Mouse (Mus musculus): Measurements from ENCODE around the gene Eif4enif1. TPM values are rescaled to one million over a fixed set of nuclear protein-coding genes. Genes with fewer than 3 reads are reported as not detected.

Eif4enif1 gene
- polyA plus RNA-seq (2012; rRNA removed; ENCODE audit: low replicate concordance) = 36.0 and 56.4 TPM in 2 replicates

DNA sequence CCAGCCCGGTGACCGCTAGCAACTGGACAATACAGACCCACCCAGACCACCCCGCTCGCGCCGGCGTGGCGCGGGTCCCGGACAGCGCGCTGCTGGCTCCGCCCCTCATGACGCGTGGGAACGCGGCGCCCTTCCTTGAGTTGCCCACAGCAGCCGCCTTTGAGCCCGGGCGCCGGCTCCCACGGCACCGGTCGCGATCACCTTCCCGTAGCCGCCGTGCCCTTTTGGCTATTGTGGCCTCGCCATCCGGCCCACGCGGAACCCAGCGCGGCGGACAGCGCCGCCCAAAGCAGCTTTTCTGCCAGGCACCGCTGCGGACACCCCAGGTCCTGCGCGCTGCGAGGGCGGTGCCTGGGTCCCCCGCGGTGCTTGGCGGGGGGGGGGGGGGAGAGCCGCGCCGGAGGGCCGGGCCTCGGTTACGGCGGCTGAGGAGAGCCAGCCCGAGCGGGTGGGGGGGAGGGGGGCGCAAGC is at the start of gene Eif4enif1:
Gene Eif4enif1, plus strand, starts transcription at position 162 of the 471 bp plus-strand sequence.

DNA sequence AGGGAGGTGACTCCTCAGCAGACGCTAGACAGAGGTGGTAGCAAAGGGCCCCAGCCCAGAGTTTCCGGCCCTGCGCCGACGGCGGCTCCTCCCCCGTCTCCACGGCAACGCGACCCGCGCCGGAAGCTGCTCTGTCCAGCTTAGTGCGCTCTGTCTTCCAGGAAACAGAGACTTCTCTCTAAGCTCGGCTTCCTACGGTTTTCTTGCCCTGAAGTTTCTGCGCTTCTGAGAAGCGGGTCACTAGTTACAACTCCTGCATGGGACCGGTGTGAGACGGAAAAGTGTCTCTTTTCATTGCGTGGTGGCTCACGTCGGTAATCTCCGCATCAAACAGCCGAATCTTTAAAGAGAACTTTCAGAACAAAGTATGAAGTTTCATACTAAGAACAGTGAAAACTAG is 8.8 kb upstream of the Eif4enif1 start, which contains the start of gene Sfi1:
Gene Sfi1, minus strand, starts transcription at position 101 of the 400 bp plus-strand sequence.

DNA sequence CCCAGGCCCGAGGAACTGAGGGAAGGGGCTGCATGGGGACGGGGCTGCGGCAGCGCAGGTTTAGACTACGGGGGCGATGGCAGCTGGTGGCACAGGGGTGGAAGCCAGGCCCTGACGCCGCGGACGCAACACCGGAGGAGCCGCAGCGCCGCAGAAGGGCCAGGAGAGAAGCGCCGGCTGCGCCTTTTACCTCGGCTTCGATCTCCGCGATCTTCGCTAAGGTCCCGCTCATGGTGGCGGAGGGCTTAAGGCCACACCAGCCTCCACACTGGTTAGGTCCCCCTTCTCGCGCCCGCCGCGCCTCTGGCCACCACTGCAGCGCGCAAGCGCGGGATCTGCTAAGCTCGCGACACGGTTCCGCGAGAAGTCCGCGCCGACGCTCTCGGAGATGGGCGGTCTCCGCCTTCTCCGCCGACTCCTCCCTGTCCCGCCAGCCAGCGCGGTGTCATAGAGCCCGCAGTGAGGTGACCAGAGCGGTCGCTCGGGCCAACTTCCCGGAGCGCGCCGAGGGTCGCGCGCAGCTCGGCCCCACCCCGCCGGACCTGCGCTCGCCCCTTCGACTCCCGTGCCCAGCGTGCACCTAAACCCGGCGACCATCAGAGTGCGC is 64.0 kb downstream of the Eif4enif1 start, which contains the start of gene Drg1:
Gene Drg1, minus strand, starts transcription at position 337 of the 607 bp plus-strand sequence.

DNA sequence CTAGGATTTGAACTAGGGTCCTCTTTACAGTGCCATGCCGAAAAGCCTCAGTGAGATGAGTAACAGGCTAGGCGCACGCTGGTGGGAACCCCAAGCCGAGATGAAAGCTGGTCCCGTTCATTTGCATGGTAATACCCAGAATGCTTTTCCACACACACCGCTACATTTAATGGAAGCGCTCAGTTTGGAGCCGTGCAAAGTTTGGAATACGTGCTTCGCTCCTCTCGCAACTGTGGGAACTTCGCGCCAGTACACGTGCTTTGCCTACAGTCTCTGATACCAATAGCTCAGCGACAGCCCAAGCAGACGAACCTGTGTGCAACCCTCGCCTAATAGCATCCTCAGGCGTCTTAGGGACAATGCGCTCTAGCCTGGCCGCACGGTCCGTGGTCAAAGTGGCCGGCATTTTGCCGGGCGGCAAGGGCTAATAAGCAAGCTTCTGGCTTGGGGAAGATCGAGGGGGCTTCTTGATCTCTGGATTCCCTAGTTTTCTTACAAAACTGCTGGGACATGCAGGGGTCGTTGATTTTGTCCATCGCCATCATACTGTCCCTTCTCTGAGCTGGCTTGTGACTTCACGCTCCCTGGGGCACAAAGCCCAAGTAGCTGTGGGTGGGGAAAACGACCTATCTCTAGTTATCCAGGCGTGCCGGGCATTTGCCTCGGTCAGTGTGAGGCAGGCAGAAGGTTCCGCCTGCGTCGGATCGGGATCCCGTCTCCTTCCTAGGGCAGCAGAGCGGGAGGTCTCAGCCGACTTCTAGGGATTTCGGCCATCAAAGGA is 86.5 kb downstream of the Eif4enif1 start, which contains the start of gene Patz1:
Gene Patz1, plus strand, starts transcription at position 354 of the 781 bp plus-strand sequence.

Other genes with a start within 250 kb of the Eif4enif1 start
- 27.4 and 38.6 TPM in 2 replicates for gene Sfi1, start 8.9 kb upstream of the Eif4enif1 start, polyA plus RNA-seq (2012; rRNA removed; ENCODE audit: low replicate concordance)
- gene Drg1, start 64.0 kb downstream of the Eif4enif1 start, polyA plus RNA-seq (2012; rRNA removed; ENCODE audit: low replicate concordance) = 15.5 and 28.1 TPM in 2 replicates
- 24.7 and 51.7 TPM in 2 replicates for gene Patz1, start 86.5 kb downstream of the Eif4enif1 start, polyA plus RNA-seq (2012; rRNA removed; ENCODE audit: low replicate concordance)
- gene Pik3ip1, start 128.0 kb downstream of the Eif4enif1 start, polyA plus RNA-seq (2012; rRNA removed; ENCODE audit: low replicate concordance) = 23.0 and 53.0 TPM in 2 replicates
- gene Limk2, start 206.8 kb downstream of the Eif4enif1 start, polyA plus RNA-seq (2012; rRNA removed; ENCODE audit: low replicate concordance) = 68.0 and 81.3 TPM in 2 replicates
- gene Rnf185, start 250.0 kb downstream of the Eif4enif1 start, polyA plus RNA-seq (2012; rRNA removed; ENCODE audit: low replicate concordance) = 24.0 and 45.3 TPM in 2 replicates